Mouse (Mus musculus): ENCODE measurements around the gene Snrk. TPM values are rescaled to one million over a fixed set of nuclear protein-coding genes. Genes with fewer than 3 reads are reported as not detected.
A peak's percentile ranks its signal among the peaks of the same experiment; 100 is the strongest.

The Snrk gene
- polyA plus RNA-seq (2016; fragmentation: Nextera tagmentation; extraction: Ambion mirVana), result 33.2 and 34.8 TPM in 2 replicates

GRCm38 (mm10) chr9:122117112-122117616, at the start of gene Snrk:
Gene Snrk, plus strand, starts transcription at chr9:122117266.
- peak; percentile 93 for DNase-seq (ENCODE audit: low spot score)
- peak within 1 kb of the TSS; percentile 91 for H3K4me3 ChIP-seq
- no peaks in the 10 kb centered on the region for H3K27me3 ChIP-seq (replicated peaks; ENCODE audit: low read depth, poor library complexity, severe bottlenecking)
- WGBS, result under 1% methylated on average over 67 of the region's 67 CpGs
- peak within 1 kb of the TSS; percentile 93 for H3K27ac ChIP-seq (replicated peaks)
- 0 out of 2 replicates have a peak, but pooled peaks cover 8% of the 10 kb centered on the region for H3K36me3 ChIP-seq (replicated peaks)
- H3K9me3 ChIP-seq, result no peaks in the 10 kb centered on the region
- H3K4me1 ChIP-seq, result peaks cover 14% of the 10 kb centered on the region

- 57% methylated on average over 2 of the region's 2 CpGs for WGBS
- Histone ChIP-seq H3K27me3 (replicated peaks; ENCODE audit: low read depth, poor library complexity, severe bottlenecking) (no peaks in the 10 kb centered on the region), H3K4me3 (no peak overlapping the region), H3K27ac (replicated peaks) (no peak overlapping the region), H3K9me3 (no peaks in the 10 kb centered on the region), H3K36me3 (replicated peaks) (no peaks in the 10 kb centered on the region), H3K4me1 (peaks cover 10% of the 10 kb centered on the region; the same call in 1 of the 2 replicates)
- DNase-seq (ENCODE audit: low spot score), result no peak
Observed at GRCm38 (mm10) chr9:122067654-122068053, 49.4 kb upstream of the Snrk start.

GRCm38 (mm10) chr9:122069560-122070174, 47.4 kb upstream of the Snrk start:
- Histone ChIP-seq H3K36me3 (replicated peaks) (no peaks in the 10 kb centered on the region), H3K9me3 (no peaks in the 10 kb centered on the region), H3K4me1 (peaks cover 10% of the 10 kb centered on the region; the same call in 1 of the 2 replicates), H3K27me3 (replicated peaks; ENCODE audit: low read depth, poor library complexity, severe bottlenecking) (no peaks in the 10 kb centered on the region), H3K4me3 (no peak overlapping the region), H3K27ac (replicated peaks) (no peak overlapping the region)
- DNase-seq (ENCODE audit: low spot score), result peak; percentile 14
- WGBS, result 79% methylated on average over 11 of the region's 11 CpGs

- Histone ChIP-seq H3K27me3 (replicated peaks; ENCODE audit: low read depth, poor library complexity, severe bottlenecking) (no peaks in the 10 kb centered on the region), H3K4me3 (no peak overlapping the region), H3K27ac (replicated peaks) (no peak overlapping the region), H3K9me3 (no peaks in the 10 kb centered on the region), H3K4me1 (0 out of 2 replicates have a peak, but pooled peaks cover 3% of the 10 kb centered on the region), H3K36me3 (replicated peaks) (no peaks in the 10 kb centered on the region)
- 65% methylated on average over 2 of the region's 2 CpGs for WGBS
- no peak for DNase-seq (ENCODE audit: low spot score)
Observed at GRCm38 (mm10) chr9:122073980-122074379, 43.1 kb upstream of the Snrk start.

- no peaks in the 10 kb centered on the region for H3K27me3 ChIP-seq (replicated peaks; ENCODE audit: low read depth, poor library complexity, severe bottlenecking)
- no peak overlapping the region for H3K27ac ChIP-seq (replicated peaks)
- H3K4me3 ChIP-seq, result no peak overlapping the region
- H3K9me3 ChIP-seq, result no peaks in the 10 kb centered on the region
- WGBS, result 93% methylated on average over 13 of the region's 13 CpGs
- DNase-seq (ENCODE audit: low spot score), result no peak
- H3K36me3 ChIP-seq (replicated peaks), result no peaks in the 10 kb centered on the region
- H3K4me1 ChIP-seq, result 0 out of 2 replicates have a peak, but pooled peaks cover 3% of the 10 kb centered on the region
Observed at GRCm38 (mm10) chr9:122074575-122074974, 42.5 kb upstream of the Snrk start.

- WGBS, result 87% methylated on average over 5 of the region's 5 CpGs
- DNase-seq (ENCODE audit: low spot score), result no peak
Observed at GRCm38 (mm10) chr9:122078456-122078855, 38.6 kb upstream of the Snrk start.

GRCm38 (mm10) chr9:122083698-122084097, 33.4 kb upstream of the Snrk start:
- Histone ChIP-seq H3K9me3 (no peaks in the 10 kb centered on the region), H3K36me3 (replicated peaks) (no peaks in the 10 kb centered on the region), H3K4me1 (peaks cover 6% of the 10 kb centered on the region), H3K27me3 (replicated peaks; ENCODE audit: low read depth, poor library complexity, severe bottlenecking) (no peaks in the 10 kb centered on the region), H3K27ac (replicated peaks) (no peak overlapping the region), H3K4me3 (no peak overlapping the region)
- no peak for DNase-seq (ENCODE audit: low spot score)
- 80% methylated on average over 4 of the region's 4 CpGs for WGBS

More at GRCm38 (mm10) chr9:122078456-122078855, 38.6 kb upstream of the Snrk start:
- H3K36me3 ChIP-seq (replicated peaks), result no peaks in the 10 kb centered on the region
- no peaks in the 10 kb centered on the region for H3K4me1 ChIP-seq
- H3K27ac ChIP-seq (replicated peaks), result no peak overlapping the region
- H3K4me3 ChIP-seq, result no peak overlapping the region
- no peaks in the 10 kb centered on the region for H3K27me3 ChIP-seq (replicated peaks; ENCODE audit: low read depth, poor library complexity, severe bottlenecking)
- no peaks in the 10 kb centered on the region for H3K9me3 ChIP-seq

GRCm38 (mm10) chr9:122084175-122084574, 32.9 kb upstream of the Snrk start:
- H3K9me3 ChIP-seq, result no peaks in the 10 kb centered on the region
- H3K27me3 ChIP-seq (replicated peaks; ENCODE audit: low read depth, poor library complexity, severe bottlenecking), result no peaks in the 10 kb centered on the region
- DNase-seq (ENCODE audit: low spot score), result no peak
- H3K4me1 ChIP-seq, result peaks cover 6% of the 10 kb centered on the region
- H3K4me3 ChIP-seq, result no peak overlapping the region
- WGBS, result 63% methylated on average over 4 of the region's 4 CpGs
- no peaks in the 10 kb centered on the region for H3K36me3 ChIP-seq (replicated peaks)
- H3K27ac ChIP-seq (replicated peaks), result no peak overlapping the region

GRCm38 (mm10) chr9:122084636-122085035, 32.4 kb upstream of the Snrk start:
- peaks cover 6% of the 10 kb centered on the region for H3K4me1 ChIP-seq
- H3K27ac ChIP-seq (replicated peaks), result no peak overlapping the region
- H3K27me3 ChIP-seq (replicated peaks; ENCODE audit: low read depth, poor library complexity, severe bottlenecking), result no peaks in the 10 kb centered on the region
- 85% methylated on average over 4 of the region's 4 CpGs for WGBS
- H3K9me3 ChIP-seq, result no peaks in the 10 kb centered on the region
- H3K36me3 ChIP-seq (replicated peaks), result no peaks in the 10 kb centered on the region
- DNase-seq (ENCODE audit: low spot score), result no peak
- no peak overlapping the region for H3K4me3 ChIP-seq

GRCm38 (mm10) chr9:122085055-122085454, 32.0 kb upstream of the Snrk start:
- Histone ChIP-seq H3K4me1 (peaks cover 6% of the 10 kb centered on the region), H3K4me3 (no peak overlapping the region), H3K27me3 (replicated peaks; ENCODE audit: low read depth, poor library complexity, severe bottlenecking) (no peaks in the 10 kb centered on the region), H3K36me3 (replicated peaks) (no peaks in the 10 kb centered on the region), H3K27ac (replicated peaks) (no peak overlapping the region), H3K9me3 (no peaks in the 10 kb centered on the region)
- whole genome bisulfite sequencing, result 55% methylated on average over 6 of the region's 6 CpGs
- DNase-seq (ENCODE audit: low spot score), result no peak

- no peaks in the 10 kb centered on the region for H3K27me3 ChIP-seq (replicated peaks; ENCODE audit: low read depth, poor library complexity, severe bottlenecking)
- WGBS, result 88% methylated on average over 3 of the region's 3 CpGs
- no peak overlapping the region for H3K27ac ChIP-seq (replicated peaks)
Observed at GRCm38 (mm10) chr9:122085550-122086205, 31.4 kb upstream of the Snrk start.

GRCm38 (mm10) chr9:122087086-122087485, 30.0 kb upstream of the Snrk start:
- DNase-seq (ENCODE audit: low spot score), result no peak
- Histone ChIP-seq H3K36me3 (replicated peaks) (no peaks in the 10 kb centered on the region), H3K27ac (replicated peaks) (no peak overlapping the region), H3K27me3 (replicated peaks; ENCODE audit: low read depth, poor library complexity, severe bottlenecking) (no peaks in the 10 kb centered on the region), H3K4me1 (peaks cover 9% of the 10 kb centered on the region), H3K4me3 (no peak overlapping the region), H3K9me3 (no peaks in the 10 kb centered on the region)
- WGBS, result 91% methylated on average over 6 of the region's 6 CpGs

More at GRCm38 (mm10) chr9:122085550-122086205, 31.4 kb upstream of the Snrk start:
- H3K36me3 ChIP-seq (replicated peaks), result no peaks in the 10 kb centered on the region
- no peaks in the 10 kb centered on the region for H3K9me3 ChIP-seq
- H3K4me1 ChIP-seq, result peaks cover 6% of the 10 kb centered on the region
- no peak overlapping the region for H3K4me3 ChIP-seq
- no peak for DNase-seq (ENCODE audit: low spot score)

- no peaks in the 10 kb centered on the region for H3K9me3 ChIP-seq
- 59% methylated on average over 7 of the region's 7 CpGs for WGBS
- H3K4me1 ChIP-seq, result peaks cover 2% of the 10 kb centered on the region; the same call in 1 of the 2 replicates
- no peak overlapping the region for H3K27ac ChIP-seq (replicated peaks)
- DNase-seq (ENCODE audit: low spot score), result no peak
- no peak overlapping the region for H3K4me3 ChIP-seq
- no peaks in the 10 kb centered on the region for H3K27me3 ChIP-seq (replicated peaks; ENCODE audit: low read depth, poor library complexity, severe bottlenecking)
- no peaks in the 10 kb centered on the region for H3K36me3 ChIP-seq (replicated peaks)
Observed at GRCm38 (mm10) chr9:122091171-122091570, 25.9 kb upstream of the Snrk start.

Data from embryonic facial prominence, embryonic 10.5 days (tissue).